Mouse (Mus musculus) layer of hippocampus, postnatal 10 days (tissue): ENCODE measurements around the gene Dnpep. TPM values are rescaled to one million over a fixed set of nuclear protein-coding genes. Genes with fewer than 3 reads are reported as not detected.

Experiments used
- DNase-seq, 2 experiments: peaks; one replicate each; pipeline ENCODE4 v3.0.0; 2021; ENCODE audit warnings: low spot score in 2 of 2
- long read RNA-seq: library from polyadenylated mRNA; stranded (forward); transcript quantifications from one replicate; pipeline ENCODE4 v2.0.0, GENCODE M21; 2023
- total RNA-seq, 2 experiments: library from RNA; stranded (reverse); gene quantifications; 2 replicates each; pipeline ENCODE4 v1.2.3; 2021

The Dnpep gene
- 10 to 100 TPM; 59.7 to 66.2 TPM for total RNA-seq
- long read RNA-seq, transcript Dnpep-209 (14 exons, 1,862 nt) = minor isoform, 7 of 116 reads
- long read RNA-seq, transcript Dnpep-202 (15 exons, 1,571 nt) = minor isoform, 11 of 116 reads
- long read RNA-seq, transcript Dnpep-201 (15 exons, 2,488 nt) = major isoform, 86 of 116 reads
- long read RNA-seq, partial matches to known transcripts = 5 of 116 reads
- long read RNA-seq, other reads (novel, unspliced or antisense) = 7 of 116 reads

DNA sequence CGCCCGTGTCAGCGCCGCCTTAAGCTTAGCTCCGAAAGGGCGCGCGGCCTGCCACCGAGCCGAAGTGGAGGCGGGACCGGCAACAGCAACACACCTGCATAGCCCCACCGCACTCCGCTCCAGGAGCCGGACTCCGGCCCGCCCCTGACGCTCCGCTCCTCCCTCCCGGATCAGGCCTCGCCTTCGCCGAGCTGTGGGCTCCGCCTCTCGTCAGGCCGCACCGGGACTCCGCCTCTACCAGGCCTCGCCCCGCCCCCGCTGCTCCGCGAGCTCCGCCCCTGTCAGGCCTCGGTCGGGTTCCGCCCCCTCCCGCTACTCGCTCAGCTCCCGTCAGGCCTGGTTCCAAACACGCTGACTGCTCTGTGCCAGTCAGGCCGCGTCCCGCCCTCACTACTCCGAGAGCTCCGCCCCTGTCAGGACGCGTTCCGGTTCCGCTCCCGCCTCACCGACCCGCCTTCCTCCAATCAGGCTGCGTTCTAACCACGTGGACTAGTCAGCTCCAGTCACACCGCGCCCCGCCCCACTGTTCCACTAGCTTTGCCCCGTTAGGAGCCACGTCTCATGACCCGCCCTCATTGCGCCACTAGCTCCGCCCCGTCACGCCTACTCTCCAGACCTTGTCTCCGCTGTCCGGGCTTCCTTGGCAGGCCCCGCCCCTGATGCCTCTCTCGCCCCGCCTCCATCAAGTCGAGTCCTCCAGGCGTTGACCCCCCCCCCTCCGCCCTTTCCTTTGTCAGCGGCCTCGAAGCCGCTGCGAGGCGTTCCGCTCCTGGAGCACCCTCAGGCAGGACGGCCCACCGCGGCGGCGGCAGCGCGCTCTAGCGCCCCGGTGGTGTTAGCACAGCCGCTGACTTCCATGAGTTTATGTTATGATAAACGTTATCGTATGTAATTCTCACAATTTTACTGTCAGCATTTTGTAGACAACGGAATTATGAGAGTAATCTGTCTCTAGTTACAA lies at the start of gene Dnpep:
Gene Dnpep, minus strand, starts transcription at position 750 of the 961 bp plus-strand sequence.
- peak; percentile 100 for DNase-seq

DNA sequence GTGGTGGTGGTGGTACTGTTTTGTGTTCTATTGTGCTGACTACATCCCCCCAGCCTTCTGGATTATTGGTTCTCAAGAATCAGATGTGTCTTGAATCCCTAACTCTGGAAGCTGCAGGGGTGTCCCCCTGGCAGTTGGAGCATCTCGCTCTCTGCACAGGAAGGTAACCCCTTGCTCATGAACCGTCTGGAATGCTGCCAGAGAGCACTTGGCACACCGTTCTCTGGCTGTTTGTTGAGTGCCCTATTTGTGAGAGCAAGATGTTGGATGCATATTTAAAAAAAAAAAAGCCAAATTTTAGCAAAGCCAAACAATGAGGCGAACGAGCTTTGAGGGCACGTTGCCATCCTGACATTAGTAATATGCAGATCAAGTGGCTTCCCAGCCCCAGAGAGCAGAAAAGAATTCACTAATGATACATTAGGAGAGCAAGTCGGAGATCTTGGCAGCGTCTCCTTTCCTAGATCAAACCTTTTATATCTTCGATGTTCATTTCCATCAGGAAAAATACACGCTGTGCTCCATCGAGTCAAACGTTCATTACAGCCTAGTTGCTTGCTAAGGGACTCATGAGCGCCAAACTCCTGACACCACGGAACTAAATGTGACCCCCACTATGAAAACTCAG lies 47.8 kb upstream of the Dnpep start:
- DNase-seq = peak in 1 of 2 experiments; percentile 40

DNA sequence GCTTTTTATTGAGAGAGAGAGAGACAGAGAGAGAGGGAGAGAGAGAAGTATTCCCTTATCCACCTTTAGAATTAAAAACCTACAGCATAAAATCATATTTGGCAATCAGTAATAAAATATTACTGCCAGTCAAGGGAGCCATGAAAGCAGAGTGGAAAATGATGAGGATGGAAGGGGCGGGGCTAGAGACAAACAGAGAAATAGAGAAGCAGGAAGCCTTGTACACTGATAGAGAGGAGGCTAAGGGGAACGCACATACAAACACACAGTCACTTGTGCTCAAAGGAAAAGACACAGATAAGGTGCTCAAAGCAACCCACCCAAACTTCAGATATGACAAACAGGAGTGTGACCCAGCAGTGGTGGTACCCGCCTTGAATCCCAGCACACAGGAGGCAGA lies 46.1 kb upstream of the Dnpep start:
- DNase-seq = no peak

DNA sequence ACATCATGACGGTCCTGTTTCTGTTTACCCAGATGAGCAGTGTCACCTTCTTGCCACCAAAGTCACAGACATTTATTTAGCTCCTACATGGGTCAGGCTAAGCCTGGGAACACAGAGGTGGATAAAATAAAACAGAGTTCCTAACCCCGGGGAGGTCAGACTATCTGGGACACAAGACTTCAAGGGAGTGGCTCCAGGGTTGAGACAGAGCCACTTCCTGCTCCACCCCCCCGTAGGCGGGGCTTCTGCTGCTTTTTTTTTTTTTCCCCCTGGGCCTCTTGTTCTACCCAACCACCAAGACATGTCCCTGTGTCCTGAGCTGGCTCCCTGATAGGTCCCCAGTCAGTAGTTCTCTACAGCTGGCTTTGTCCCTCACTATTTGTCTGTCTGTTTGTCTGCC lies 44.0 kb upstream of the Dnpep start:
- no peak for DNase-seq

DNA sequence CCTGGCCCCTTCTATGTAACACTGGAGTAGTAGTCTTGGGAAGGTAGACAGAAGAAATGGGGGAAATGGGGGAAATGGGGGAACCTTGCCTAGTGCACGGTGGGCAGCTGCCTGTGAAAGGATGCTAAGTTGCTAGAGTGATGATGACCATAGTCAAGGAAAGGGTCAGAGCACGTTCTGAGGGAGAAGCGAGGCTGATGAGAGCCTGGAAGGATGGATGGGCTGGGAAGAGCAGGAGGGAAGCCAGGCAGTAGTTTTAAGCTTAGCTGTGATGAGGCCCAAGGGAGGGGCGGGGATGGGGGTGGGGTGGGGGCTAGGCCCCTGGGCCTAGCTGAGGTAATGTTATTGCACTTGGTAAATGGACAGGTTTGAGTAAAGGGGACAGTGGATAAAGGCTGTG lies 43.3 kb upstream of the Dnpep start:
- DNase-seq = no peak

DNA sequence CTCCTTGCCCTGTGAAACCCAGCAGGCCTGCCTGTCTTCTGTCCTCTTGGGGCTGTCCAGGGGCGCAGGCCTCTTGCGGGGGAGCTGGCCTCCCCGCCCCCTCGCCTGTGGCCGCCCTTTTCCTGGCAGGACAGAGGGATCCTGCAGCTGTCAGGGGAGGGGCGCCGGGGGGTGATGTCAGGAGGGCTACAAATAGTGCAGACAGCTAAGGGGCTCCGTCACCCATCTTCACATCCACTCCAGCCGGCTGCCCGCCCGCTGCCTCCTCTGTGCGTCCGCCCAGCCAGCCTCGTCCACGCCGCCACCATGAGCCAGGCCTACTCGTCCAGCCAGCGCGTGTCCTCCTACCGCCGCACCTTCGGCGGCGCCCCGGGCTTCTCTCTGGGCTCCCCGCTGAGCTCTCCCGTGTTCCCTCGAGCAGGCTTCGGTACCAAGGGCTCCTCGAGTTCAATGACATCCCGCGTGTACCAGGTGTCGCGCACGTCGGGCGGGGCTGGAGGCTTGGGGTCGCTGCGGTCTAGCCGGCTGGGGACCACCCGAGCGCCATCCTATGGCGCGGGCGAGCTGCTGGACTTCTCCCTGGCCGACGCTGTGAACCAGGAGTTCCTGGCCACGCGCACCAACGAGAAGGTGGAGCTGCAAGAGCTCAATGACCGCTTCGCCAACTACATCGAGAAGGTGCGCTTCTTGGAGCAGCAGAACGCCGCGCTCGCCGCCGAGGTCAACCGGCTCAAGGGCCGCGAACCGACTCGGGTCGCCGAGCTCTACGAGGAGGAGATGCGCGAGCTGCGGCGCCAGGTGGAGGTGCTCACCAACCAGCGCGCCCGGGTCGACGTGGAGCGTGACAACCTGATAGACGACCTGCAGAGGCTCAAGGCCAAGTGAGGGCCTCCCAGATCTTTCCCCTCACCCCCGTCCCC lies 42.6 kb upstream of the Dnpep start, which contains the start of gene Des:
Gene Des, plus strand, starts transcription at position 218 of the 920 bp plus-strand sequence.
- no peak for DNase-seq

DNA sequence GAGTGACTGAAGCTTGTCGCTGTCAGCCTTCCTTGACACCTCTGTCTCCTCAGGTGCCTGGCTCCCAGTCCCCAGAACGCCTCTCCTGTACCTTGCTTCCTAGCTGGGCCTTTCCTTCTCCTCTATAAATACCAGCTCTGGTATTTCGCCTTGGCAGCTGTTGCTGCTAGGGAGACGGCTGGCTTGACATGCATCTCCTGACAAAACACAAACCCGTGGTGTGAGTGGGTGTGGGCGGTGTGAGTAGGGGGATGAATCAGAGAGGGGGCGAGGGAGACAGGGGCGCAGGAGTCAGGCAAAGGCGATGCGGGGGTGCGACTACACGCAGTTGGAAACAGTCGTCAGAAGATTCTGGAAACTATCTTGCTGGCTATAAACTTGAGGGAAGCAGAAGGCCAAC lies 41.6 kb upstream of the Dnpep start:
- DNase-seq = no peak

DNA sequence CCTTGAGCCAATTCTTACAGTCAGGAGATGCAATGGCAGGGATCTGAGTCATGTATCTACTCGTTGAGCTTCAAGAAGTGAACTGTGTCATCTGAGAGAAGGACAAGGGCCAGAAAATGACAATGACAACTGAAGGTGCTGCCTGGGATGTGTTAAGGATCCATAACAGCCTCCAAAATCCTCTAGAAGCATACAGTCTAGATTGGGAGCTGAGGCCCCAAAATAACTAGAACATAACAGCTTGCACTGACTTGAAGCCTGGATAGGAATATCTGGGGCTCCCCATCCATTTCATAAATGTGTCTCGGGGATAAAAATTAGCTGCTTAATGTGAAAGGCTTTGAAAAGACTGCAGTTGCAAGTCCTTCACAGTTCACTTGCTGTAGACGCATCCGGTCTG lies 40.2 kb upstream of the Dnpep start:
- DNase-seq = no peak

DNA sequence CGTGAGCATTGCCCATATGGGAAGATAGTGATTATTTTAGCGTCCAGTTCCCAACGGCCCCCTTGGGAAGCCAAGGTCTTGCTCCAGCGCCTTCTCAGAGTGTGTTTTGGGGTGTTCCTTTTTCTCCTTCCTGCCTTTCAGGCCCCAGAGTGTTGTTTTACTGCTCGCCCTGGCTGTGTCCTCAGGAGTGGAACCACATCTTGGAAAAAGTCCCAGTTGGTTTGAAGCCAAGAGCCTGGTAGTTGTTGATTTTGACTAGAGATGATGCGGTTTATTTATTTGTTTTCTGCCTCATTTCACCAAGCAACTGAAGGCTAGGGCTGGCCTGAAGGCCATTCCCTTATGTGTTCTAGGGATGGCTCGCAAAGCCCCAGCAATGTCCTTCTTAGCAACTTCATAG lies 39.5 kb upstream of the Dnpep start:
- DNase-seq = peak; percentile 51 to 55

DNA sequence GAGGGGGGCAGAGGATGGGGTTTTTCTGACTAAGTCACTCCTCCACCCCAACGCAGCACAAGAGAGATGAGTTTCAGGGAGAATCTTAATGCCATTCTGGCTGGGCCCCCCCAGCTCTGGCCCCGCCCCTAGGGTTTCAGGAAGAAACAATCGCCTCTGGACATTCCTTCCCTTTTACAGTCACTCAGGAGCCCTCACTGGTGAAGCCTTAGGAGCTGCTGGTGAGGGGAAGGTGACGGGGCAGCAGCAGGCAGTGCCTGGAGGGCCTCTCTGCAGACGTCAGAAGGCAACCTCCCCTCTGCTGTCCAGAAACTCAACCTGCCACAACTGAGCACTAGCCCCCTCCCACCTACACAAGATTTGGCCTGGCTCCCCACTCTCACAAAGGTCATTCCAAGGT lies 31.5 kb upstream of the Dnpep start:
- no peak for DNase-seq

DNA sequence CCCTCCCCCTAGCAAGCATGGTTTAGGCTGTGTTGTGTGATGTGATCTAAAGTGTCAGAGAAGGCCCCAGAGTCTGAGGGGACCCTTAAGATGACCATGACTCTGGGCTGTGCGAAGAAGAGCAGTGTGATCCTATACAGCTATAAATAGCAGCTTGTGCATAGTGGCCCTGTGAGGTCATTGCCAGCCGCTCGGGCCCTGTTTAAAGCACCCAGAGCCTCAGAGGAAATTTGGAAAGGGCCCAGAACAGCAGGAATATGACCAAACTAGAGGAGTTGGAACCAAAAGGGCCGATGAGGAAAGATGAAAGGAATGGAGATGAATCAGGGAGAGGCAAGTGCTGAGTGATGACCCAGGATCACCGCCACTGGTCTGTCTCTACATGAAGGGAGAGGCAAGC lies 29.5 kb upstream of the Dnpep start:
- DNase-seq = no peak

DNA sequence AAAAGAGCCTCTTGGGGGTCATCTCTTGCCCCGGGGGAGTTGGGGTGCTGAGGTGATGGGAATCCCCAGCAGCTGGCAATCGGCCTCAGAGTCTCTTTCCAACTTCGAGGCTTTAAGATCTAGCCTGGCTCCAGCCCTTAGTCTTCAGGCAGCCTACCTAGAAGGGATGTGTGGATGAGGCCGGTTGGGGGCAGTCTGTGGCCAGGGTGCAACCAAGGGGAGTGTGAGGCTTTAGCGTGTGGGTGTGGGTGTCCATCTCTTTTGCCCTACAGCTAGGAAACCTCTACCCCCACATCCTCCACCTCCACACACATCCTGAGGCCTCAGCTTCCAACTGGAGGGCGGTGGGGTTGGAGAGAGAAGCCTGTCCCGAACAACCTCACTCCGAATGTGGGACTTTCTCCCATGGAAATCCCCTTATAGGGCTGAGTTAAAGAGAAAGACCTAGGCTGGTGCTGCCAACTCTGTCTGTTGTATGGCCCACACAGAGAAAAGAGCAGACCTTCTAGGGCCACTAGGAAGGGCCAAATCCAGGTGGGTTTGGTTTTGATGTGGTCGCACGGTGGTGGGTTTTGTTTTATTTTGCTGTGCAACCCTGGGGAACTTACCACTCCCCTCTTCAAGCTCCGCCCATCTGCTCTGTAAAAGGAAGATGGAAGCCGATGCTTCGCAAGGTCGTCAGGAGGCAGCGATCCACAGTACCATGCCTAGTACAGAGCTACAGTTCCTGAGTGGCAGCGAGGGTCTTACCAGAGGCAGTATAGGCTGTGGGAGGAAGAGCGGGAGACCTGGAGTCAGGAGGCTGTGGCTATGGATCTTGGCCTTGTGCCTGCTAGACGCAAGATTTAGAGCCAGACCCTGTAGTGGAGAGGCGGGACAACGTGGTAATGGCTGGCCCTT lies 27.5 kb upstream of the Dnpep start:
- no peak for DNase-seq

DNA sequence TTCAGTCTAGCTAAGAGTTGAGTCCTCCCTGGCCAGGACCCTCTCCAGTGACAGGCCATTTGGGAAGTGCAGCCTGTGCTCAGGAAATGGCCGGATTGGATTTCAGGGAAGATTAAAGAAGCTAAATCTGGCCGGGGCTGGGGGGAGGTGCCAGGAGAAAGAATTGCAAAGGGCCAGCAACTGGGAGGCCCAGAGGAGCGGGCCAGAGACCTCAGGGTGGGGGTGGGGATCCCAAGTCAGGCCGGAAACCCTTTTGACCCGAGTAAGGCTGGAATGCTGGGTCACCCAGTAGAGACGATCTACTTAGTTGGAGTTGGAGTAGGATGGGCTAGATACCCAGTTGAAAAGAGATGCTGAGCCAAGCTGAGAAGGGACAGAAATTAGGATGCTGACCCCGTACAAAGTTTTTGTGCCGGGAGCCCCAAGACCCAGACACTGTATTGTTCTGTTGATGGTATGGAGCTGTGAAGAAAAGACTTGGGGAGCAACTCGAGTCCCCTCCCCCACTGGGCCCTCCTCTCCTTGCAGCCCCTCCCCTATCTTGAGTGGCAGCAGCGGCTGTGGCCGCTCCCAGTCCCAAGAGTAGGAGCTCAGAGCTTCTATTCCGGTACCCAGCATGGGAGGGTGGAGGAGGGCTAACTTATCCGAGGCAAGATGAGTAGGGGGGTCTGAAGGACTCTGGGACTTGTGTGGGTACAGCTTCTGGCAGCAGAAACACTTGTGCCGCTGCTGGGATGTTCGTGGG lies 26.7 kb upstream of the Dnpep start:
- no peak for DNase-seq

DNA sequence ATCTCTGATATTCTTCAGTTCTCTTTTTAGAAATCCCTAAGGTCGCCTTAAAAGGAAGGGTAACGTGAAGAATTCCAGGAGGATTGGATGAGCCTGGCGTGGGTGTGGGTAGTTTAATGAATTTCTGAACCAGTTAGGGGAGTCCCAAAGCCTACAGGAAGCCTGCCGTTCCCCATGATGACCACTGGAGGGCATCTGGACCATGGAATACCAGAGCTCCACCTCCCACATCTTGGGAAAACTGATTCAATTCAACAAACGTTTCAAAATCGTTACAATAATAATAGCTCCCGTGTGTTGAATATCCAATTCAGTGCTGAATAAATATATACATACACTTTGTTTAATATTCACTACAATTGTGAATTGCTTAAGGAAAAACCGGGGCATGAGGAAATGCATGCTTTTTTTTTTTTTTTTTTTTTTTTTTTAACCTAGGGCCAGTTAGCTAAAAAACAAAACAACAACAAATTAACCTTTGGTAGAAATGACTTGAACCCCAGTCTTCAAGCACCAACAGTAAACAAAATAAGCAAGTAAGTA lies 25.2 kb upstream of the Dnpep start:
- DNase-seq = peak; percentile 78 to 79

DNA sequence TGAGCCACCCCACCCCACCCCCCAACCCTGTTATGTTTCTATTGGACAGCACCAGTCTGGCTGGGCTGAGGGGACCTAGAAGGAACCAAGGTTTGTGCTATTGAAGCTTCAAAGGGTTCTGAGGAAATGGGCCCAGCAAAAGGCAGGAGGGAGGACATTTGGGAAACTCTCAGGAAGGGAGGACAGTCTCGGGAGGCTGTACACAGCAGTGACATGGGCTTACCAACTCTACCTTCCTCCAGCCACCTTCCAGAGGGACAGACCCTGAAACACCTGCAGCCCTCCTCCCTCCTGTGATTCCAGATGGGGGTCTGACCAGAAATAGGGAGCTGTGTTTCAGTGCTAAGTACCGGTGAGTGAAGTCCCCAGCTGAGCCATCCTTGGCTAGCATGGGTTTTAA lies 22.7 kb upstream of the Dnpep start:
- DNase-seq = no peak

DNA sequence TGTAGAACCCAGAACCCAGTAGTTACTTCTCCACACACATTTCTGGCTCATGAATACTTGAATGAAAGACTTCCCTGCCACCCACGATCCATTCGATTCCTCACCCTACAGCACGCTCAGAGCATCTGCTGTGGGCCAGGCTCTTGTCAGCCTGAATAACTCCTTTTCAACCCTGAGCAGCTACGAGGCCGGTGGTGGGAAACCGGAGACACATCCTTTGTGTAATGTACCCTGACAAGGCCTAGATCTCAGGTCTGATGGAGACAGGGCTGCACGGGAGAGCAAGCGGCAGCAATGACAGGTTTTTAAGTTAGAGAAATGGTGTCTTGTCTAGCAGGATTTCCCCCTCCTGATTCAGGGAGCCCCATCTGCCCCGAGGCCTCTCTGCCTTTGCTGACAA lies 21.5 kb upstream of the Dnpep start:
- peak; percentile 34 to 41 for DNase-seq

DNA sequence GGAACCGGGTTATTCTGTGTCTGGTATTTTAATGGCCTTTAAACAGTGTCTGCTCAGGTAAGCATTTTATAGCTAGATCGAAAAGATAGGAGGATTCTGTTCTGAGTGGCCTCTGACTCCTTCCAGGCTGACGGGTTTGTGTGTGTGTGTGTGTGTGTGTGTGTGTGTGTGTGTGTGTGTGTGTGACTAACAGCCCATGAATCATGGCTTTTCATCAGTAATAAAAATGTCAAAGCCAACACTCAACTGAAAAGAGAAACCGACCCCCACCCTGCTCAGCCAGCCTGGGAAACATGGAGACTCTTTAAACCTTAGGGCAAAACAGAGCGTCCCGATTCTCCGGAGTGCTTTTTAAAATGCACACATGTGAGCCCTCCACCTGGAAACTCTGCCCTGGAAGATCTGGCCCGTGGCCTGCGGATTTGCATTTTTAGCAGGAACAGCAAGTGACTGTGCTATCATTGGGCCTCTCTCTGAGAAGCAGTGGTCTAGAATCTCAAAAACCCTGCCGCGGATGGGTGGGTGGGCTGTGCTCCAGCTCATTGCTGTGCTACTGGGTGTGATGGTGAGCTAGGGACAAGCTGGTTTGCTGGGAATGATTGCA lies 20.4 kb upstream of the Dnpep start:
- peak; percentile 54 to 56 for DNase-seq

DNA sequence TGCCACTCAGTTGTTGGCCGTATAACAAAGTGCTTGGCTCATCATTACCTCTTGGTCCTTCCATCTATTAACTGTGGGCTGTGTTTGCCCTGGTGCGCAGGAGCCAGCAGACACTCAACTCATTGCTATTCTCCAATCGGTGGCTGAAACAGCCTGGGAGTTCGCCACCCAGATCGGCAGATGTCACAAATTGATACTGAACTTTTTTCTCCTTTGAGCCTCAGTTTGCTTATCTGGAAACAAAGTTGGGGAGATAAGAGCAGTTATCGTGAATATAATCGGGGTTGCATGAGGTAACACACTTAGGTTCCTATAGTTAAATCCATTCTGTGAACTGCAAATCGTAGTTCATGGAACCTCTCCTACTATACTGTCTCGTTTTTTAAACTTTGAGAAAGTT lies 19.3 kb upstream of the Dnpep start:
- no peak for DNase-seq
